Mouse (Mus musculus) forelimb bud, embryonic 11.5 days (tissue): ENCODE measurements around the gene Tgfb3.
A peak's percentile ranks its signal among the peaks of the same experiment; 100 is the strongest.

Source experiments
- DNase-seq: peaks from one replicate; pipeline ENCODE4 v3.0.0-alpha.2; 2012; ENCODE audit warnings: low read depth, low spot score

Gene Tgfb3

GRCm38 (mm10) chr12:86030932-86031331 is 47.9 kb downstream of the Tgfb3 start:
- no peak for DNase-seq

DNA sequence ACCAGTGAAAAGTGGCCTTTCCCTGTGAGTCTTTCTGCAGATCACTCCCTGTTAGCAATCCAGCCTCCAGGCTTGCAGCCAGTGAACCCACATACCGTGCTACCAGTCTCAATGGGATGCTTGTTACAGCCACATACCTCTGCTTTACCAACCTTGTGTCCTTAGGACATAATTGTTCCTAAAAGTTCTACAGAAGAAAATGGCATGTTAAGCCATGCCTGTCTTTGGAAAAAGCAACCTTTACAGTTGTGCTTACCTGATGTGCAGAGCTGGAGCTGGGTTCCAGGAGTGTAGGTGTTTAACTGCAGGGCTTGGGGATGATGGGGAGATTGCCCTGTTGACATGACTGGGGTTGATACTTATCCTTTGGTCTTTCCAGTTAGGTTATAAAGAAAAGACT is 51.1 kb downstream of the Tgfb3 start:
- no peak for DNase-seq

DNA sequence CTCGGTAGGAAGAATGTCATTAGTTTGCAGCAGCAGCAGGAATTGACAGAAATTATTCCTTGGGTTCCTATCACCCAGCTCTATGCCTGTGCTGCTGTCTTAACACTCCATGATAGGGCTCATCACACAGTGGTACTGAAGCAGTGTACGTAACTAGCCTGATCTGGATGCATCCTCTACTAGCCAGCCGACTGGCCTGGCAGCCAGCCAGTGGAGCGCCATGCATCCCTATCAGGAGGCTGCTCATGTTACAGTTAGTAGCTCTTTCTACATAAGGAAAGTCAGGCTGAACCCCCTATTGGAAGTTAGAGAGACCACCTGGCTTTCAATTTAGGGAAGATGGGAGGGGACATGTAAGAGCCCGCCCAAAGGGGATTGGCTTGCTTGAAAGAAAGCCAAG is 51.8 kb downstream of the Tgfb3 start:
- DNase-seq, result no peak

GRCm38 (mm10) chr12:86025480-86025879 is 53.4 kb downstream of the Tgfb3 start:
- DNase-seq, result no peak

GRCm38 (mm10) chr12:86024426-86024825 is 54.4 kb downstream of the Tgfb3 start:
- DNase-seq, result peak; percentile 57

DNA sequence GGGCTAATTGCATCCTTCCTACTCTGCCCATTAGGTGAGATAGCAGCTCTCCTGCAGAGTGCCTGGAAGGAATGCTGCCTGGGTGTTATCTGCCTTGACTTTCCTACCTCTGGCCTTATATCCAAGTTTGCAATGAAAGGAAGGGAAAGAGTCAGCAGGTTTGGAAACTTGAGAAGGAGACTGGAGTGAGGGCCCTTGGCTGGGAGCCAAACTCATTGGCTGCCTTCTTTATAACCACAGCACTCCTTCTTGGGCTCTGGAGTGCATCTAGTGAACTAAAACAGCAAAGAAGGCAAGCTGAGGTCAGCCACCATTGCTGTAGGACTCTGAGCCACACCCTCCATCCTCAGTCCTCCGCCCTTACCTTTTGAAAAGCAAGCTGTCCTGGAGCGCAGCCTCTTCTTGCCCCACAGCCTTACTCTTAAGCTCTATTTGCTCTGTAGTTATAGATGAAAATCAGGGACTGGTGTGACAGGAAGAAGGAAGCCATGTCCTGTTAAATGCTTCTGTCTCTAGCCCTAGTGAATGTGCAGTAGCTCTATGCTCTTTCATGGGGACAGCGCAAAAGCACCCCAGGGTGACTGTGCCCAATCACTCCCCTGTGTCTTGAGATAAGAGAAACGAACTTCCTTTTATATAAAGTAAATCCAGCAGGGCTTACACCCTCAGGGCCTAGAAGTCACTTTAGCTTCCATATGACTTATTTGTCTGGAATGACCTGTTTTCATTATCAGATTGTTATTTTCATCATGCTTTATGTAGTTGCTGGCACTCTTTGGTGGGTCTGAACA is 55.6 kb downstream of the Tgfb3 start:
- DNase-seq, result peak; percentile 75

DNA sequence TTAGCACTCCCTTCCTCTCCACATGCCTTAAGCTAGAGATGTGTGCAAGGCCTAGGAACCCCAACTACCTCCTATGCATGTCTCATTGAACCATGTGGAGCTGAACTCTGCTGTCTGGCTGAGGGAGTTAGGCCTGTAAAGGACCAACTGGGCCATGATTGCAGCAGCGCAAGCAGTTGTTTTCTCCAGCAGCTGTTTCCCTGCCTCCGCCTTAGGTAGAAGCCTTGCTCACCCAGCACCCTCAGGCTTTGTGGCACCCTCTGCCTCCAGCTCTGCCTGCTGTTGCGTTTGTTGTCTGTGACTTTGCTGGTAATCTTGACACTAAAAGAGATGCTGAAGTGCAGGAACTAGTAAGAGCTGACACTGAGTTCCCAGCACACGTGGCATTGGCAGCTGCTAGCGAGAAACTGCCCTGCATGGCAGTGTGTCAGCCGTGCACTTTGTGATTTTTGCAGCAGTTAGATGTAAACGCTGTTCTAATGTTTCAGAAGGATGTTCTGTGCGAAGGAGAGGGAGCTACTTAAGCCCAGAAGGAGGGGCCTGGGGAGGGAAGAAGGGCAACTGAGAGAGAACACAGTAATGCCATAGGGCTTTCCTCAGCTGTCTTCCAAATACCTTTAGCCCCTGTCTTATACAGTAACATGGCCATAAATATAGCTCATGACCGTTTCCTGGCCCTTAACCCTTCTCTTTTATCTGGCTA is 56.4 kb downstream of the Tgfb3 start:
- no peak for DNase-seq

DNA sequence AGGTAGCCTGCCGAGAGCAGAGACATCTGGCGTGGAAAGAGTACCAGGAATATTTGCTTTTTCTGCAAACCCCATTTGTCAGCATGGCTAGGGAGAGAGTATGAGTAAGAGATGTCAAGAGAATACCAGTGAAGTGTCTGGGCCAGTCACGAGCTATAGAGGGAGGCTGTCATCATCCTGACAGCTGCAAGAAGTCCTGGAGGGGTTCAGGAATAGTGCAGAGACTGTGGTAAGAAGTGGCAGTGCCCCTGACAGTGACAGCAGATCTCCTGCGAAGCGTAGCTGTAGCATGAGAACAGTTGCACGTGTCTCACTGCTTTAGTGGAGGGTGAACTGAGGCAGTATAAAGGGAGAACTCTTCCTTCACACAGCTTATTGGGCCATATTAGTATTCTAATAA is 57.3 kb downstream of the Tgfb3 start:
- DNase-seq, result no peak

- DNase-seq, result no peak
Observed at GRCm38 (mm10) chr12:86017360-86017759, 61.5 kb downstream of the Tgfb3 start.

GRCm38 (mm10) chr12:86015114-86015513 is 63.7 kb downstream of the Tgfb3 start:
- no peak for DNase-seq

DNA sequence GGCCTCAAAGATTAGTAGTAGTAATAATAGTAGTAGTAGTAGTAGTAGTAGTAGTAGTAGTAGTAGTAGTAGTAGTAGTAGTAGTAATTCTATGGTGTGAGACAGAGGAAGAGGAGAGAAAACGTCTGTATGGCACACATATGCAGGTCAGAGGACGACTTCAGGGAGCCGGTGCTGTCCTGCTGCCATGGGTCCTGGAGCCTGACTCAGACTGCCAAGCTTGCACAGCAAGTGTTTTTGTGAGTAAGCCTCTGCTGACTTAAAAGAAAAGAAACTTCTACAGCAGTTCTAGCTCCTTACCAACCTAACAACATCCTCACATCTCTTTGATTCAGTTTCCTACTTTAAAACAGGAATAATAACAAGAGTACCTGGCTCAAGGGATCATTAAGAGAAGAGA is 64.2 kb downstream of the Tgfb3 start:
- DNase-seq, result no peak

DNA sequence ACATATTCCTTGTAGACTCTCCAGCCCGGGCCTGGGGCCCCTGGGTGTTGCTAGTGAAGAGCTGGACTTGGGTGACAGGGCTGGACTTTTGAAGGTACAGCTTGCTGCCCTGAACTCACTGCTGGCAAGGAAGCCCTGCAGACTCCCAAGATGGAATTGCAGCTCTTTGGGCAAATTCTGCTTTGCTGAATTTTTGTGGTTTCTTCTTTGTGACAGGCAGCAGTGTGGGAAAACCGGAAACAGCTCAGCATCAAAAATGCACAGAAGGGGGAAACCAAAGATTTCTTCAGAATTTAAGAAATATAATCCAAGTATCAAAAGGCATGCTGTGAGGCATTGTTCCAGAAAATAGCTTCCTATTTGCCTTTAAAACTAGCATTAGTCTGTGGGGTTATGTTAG is 64.7 kb downstream of the Tgfb3 start:
- no peak for DNase-seq

- no peak for DNase-seq
Observed at GRCm38 (mm10) chr12:86012195-86012594, 66.6 kb downstream of the Tgfb3 start.

DNA sequence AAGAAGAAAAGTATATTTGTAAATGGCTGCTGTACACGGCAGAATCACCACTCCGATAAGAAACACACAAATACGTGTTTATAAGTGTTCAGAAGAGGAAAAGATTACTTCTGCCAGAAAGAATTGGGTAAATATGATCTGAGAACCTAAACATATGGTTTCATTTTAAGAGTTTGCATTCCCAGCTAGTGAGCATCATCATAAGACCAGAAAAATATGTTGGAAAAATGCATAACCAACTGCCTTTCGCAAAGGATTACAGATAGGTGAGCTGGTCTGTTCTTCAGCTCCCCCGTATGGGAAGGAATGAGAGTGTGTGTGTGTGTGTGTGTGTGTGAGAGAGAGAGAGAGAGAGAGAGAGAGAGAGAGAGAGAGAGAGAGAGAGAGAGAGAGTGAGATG is 68.2 kb downstream of the Tgfb3 start:
- no peak for DNase-seq

DNA sequence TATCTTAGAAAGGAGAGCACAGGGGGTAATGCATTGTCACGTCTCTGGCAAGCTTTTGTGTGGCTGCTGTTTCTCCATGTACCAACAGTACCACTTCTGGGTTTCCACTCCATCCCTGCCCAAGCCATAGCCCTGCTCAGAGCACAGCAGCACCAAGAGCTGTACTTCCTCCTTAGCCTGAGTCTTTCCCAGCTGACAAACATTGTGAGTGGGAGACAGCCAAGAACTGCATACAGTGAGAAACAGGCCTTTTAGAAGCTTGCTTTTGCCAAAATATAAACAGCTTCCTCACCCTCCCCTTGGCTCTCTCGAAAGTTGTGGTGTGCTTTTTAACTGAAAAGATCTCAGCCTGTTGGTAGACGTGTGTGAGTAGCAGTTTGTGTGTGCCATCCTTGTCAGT is 71.5 kb downstream of the Tgfb3 start:
- DNase-seq, result no peak
